Mouse (Mus musculus) kidney, embryonic 16.5 days (tissue): ENCODE data around the gene E2f4. TPM values are rescaled to one million over a fixed set of nuclear protein-coding genes. Genes with fewer than 3 reads are reported as not detected.

ENCODE experiments used
- ATAC-seq: fragments of 200-750 bp; cut with Nextera tagmentation; 2 replicates; pipeline ENCODE4 v1.8.0; 2017; ENCODE audit warnings: moderate TSS enrichment; ENCODE audit not compliant: low FRiP score, low TSS enrichment
- H3K27ac ChIP-seq: fragments of 300-500 bp; sonication (generic); 2 replicates; pipeline ENCODE4 v1.5.1; 2014; ENCODE audit warnings: low read length
- H3K27me3 ChIP-seq: fragments of 300-500 bp; sonication (generic); 2 replicates; pipeline ENCODE4 v1.6.1; 2014; ENCODE audit warnings: low read length, control low read depth, mixed read lengths; ENCODE audit not compliant: insufficient read depth
- H3K36me3 ChIP-seq: fragments of 300-500 bp; sonication (generic); 2 replicates; pipeline ENCODE4 v1.6.1; 2014; ENCODE audit warnings: low read length, control low read depth, mixed read lengths; ENCODE audit not compliant: insufficient read depth
- H3K4me1 ChIP-seq: fragments of 300-500 bp; sonication (generic); 2 replicates; pipeline ENCODE4 v1.6.1; 2014; ENCODE audit warnings: low read length, control low read depth, mixed read lengths; ENCODE audit not compliant: insufficient read depth
- H3K4me2 ChIP-seq: fragments of 300-500 bp; sonication (generic); replicated peaks from 2 replicates; pipeline ENCODE4 v1.6.1; 2014; ENCODE audit warnings: low read depth, low read length
- H3K4me3 ChIP-seq: fragments of 300-500 bp; sonication (generic); 2 replicates; pipeline ENCODE4 v1.5.1; 2014; ENCODE audit warnings: mild to moderate bottlenecking, low read length
- H3K9ac ChIP-seq: fragments of 300-500 bp; sonication (generic); replicated peaks from 2 replicates; pipeline ENCODE4 v1.6.1; 2014; ENCODE audit warnings: low read length
- H3K9me3 ChIP-seq: fragments of 300-500 bp; sonication (generic); 2 replicates; pipeline ENCODE4 v1.6.1; 2016; ENCODE audit warnings: low read length, control low read depth
- WGBS: fragments of 180-500 bp; shearing (Covaris S2); extraction: QIAGEN DNeasy Blood & Tissue Kit; methylation state at CpG from one replicate; pipeline ENCODE4 v1.1.7; 2014; 5-methylcytosine and 5-hydroxymethylcytosine counted together
- polyA plus RNA-seq: library from polyadenylated mRNA; unstranded; fragments of >200 nt; fragmentation: Nextera tagmentation; extraction: Ambion mirVana; gene quantifications from 2 replicates; pipeline ENCODE4 v1.2.1, GENCODE M21; 2015

The E2f4 gene
- polyA plus RNA-seq, 1 experiment from 2014 or later: 90.1 TPM

DNA sequence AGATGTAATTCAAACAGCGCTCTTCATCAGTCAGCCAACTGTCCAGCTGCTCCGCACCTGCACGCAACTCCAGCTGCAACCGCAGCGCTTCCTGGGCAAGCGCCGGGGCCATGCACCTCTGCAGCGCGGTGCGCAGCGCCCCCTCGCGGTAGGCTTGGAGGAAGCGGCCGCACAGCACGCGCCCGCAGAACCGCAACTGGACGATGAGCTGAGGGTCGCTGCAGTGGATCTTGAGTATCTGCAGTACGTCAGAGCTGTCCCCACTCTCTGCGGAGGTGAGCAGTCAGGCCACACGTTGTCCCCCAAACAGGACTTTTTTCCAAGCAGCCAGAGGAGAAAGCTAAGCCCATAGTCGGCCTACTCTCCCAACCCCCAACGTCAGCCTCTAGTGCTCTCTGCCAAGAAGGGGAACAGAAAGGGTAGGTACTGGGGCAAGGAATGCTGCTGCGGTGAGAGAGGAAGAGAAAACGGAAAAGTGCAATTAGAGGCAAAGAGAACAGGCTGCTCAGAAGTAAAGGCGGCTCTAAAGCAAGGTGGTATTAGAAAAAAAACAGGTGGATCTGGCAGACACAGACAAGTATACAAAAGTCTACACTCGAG, 37.6 kb upstream of the E2f4 start:
- Histone ChIP-seq H3K27me3 (peaks cover 65% of the 10 kb centered on the region), H3K4me2 (peak overlapping the region; percentile 73), H3K36me3 (no peaks in the 10 kb centered on the region), H3K9ac (peak overlapping the region; percentile 48), H3K9me3 (peaks cover 3% of the 10 kb centered on the region; the same call in 1 of the 2 replicates), H3K4me1 (peaks cover 26% of the 10 kb centered on the region), H3K27ac (no peak overlapping the region), H3K4me3 (peak overlapping the region; percentile 44)
- peak; percentile 32; the same call in 1 of the 2 replicates for ATAC-seq
- WGBS: 4% methylated on average over 30 of the region's 30 CpGs

DNA sequence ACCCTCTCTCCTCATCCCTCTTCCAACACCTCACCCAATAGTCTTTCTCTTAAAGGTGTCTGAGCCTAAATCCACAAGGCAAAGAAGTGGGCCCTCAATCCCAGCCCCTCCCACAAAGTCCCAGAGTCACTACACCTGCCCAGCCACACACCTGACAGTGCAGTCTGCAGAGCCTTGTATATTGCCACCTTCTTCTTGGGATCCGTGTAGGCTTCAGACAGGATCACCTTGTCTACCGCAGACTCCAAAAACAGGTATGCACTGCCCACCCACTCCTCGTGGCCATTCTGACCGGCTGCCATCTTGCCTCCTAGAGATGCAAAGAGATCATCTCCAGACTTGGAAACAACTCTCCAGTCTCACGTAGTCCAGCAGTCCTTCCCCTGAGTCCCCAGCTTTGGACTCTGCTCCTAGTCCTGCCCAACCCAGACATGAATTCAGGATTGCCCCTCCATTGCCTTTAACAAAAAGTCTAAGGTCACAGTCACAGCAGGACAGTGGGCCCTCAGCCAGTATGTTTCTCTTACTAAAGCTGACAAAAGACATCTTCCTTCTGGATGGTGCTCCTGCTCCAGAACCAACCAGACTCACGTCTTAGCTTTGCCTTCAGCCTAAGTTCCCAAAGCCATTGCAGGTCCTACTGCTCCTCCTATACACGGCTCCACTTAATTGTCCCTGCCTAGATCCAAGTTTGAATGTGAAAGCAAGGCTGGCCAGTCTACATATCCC, 36.9 kb upstream of the E2f4 start:
- peaks cover 30% of the 10 kb centered on the region for H3K4me1 ChIP-seq
- H3K9me3 ChIP-seq: peaks cover 3% of the 10 kb centered on the region; the same call in 1 of the 2 replicates
- H3K4me3 ChIP-seq: no peak overlapping the region
- H3K9ac ChIP-seq: no peak overlapping the region
- H3K36me3 ChIP-seq: no peaks in the 10 kb centered on the region
- H3K4me2 ChIP-seq: no peak overlapping the region; the same call in 1 of the 2 replicates
- WGBS: 65% methylated on average over 7 of the region's 7 CpGs
- ATAC-seq: no peak
- H3K27ac ChIP-seq: no peak overlapping the region
- H3K27me3 ChIP-seq: peaks cover 71% of the 10 kb centered on the region

DNA sequence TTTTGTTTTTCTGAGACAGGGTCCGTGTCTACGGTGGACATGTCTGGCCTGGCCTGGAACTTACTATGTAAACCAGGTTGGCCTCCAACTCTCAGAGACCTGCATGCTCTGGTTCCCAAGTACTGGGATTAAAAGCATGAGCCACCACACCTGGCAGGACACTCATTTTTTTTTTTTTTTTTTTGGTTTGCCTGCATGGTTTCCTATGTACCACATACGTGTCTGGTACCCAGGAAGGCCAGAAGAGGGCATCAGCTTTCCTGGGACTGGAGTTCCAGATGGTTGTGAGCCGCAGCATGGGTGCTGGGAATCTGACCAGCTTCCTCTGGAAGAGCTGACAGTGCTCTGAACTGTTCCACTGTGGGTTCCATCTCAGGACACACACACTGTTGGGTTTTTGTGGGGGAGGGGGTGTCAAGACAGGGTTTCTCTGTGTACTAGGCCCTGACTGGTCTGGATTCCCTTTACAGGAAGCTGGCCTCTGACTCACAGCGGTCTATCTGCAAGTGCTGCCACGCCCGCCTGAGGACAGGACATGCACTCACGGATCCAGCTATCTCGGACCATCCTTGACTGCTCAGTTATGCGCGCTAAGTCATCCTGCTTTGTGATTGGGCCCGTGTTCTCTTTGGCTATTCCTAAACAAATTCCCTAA, 36.0 kb upstream of the E2f4 start:
- 82% methylated on average over 12 of the region's 12 CpGs for WGBS
- Histone ChIP-seq H3K9ac (no peak overlapping the region), H3K27ac (no peak overlapping the region), H3K4me2 (no peak overlapping the region), H3K9me3 (peaks cover 3% of the 10 kb centered on the region; the same call in 1 of the 2 replicates), H3K27me3 (peaks cover 72% of the 10 kb centered on the region), H3K36me3 (no peaks in the 10 kb centered on the region), H3K4me3 (no peak overlapping the region), H3K4me1 (peaks cover 30% of the 10 kb centered on the region)
- no peak for ATAC-seq

DNA sequence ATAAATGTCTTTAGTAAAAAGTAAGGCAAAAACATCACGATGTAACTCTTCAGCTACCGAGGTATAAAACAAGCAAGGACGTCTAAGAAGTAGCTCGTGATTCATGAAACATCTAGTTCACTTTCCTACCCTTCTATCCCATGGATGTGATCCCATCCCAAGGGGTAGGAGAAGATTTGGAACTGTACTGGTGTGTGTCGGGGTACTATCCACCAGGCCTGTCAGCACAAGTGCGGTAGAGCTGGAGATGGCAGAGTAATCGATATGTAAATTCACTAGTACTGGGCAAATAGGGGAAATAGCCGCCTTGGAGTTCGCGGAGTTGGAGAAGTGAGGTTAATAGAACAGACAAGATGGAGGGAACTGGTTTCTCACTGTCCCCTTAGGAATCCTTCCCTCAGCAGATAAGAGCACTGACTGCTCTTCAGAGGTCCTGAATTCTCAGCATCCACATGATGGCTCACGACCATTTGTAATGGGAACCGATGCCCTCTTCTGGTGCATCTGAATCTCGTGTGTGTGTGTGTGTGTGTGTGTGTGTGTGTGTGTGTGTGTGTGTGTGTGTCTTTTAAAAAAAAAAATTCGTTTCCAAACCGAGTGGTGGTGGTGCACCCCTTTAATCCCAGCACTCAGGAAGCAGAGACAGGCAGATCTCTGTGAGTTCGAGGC, 34.1 kb upstream of the E2f4 start:
- no peak for ATAC-seq
- Histone ChIP-seq H3K27me3 (peaks cover 81% of the 10 kb centered on the region), H3K4me3 (peak overlapping the region; percentile 82; the same call in 1 of the 2 replicates), H3K27ac (no peak overlapping the region), H3K36me3 (no peaks in the 10 kb centered on the region), H3K9me3 (peaks cover 3% of the 10 kb centered on the region; the same call in 1 of the 2 replicates), H3K9ac (no peak overlapping the region), H3K4me1 (peaks cover 35% of the 10 kb centered on the region), H3K4me2 (peak overlapping the region; percentile 94)
- 40% methylated on average over 16 of the region's 16 CpGs for WGBS

DNA sequence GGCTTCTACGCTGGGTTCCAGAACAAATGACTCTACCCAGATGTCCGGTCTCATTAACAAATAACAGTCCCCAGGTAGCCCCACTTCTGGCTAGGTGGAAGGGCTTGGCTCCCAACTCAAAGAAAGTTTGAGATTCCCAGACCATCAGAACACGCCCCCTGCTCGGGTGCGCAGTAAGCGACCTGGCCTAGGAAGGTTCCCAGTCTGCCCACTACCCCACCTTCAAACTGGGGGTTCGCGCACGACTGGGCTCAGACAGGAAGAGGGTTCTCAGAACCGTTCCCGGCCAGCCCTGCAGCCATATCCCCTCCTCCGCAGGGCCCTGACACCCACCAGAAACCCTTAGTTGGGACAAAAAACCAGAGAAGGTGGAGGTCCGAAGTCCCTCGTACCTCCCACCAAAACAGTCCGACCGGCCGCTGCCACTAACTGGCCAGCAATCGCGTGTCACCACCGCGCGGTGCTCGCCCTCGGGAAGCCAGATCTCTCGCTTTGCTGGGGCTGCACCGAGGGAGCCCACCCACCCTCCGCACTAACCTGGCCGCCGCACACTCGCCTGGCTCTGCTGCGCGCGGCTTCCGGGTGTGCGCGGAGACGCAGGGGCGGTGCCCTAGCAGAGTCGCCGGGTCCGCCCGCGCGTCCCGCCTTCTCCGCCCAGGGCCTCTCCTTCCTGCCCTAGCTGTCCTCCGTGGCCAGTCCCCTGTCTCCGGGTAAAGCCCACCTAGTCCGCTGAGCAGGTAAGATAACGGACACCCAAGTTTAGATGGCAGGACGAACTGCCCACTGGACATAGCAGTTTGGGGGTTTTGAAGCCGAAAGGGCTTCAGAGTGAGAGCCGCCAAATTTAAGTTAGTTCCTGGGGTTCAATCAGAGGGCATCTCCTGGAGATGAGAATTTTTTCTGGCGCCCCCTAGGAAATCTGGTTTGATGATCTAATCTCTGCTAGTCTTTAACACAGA, 33.2 kb upstream of the E2f4 start, which contains the start of the genes Tradd and Fbxl8:
Tradd (minus strand) TSS at position 586 of the 959 bp plus-strand sequence.
Fbxl8 (plus strand) TSS at position 625 of the 959 bp plus-strand sequence.
- Histone ChIP-seq H3K4me3 (peak within 1 kb of the TSS; percentile 82), H3K4me1 (peaks cover 36% of the 10 kb centered on the region), H3K27ac (no peak within 1 kb of the TSS), H3K9ac (peak within 1 kb of the TSS; percentile 79), H3K4me2 (peak within 1 kb of the TSS; percentile 94), H3K36me3 (no peaks in the 10 kb centered on the region), H3K27me3 (peaks cover 81% of the 10 kb centered on the region), H3K9me3 (peaks cover 3% of the 10 kb centered on the region; the same call in 1 of the 2 replicates)
- peak; percentile 75 for ATAC-seq
- 1% methylated on average over 50 of the region's 54 CpGs for WGBS

DNA sequence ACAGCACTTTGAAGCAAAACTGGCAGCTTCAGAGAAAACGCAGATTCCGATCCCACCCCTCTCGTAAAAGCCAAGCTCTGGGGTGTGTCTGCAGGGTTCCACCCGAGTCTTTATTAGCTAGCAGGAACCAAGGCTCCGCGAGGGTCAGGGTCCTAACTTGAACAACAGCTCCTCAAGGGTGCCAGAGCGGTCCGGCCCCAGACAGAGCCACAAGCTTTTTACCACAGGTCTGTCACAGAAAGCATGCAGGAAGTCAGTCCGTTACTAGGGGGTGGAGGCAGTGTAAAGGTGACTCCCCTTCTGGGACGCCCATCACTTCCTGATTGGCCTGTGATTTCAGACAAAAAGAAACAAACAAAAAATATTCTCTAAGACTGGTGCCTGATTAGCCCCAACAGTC, 32.3 kb upstream of the E2f4 start:
- peak overlapping the region; percentile 82 for H3K4me3 ChIP-seq
- H3K9me3 ChIP-seq: peaks cover 3% of the 10 kb centered on the region; the same call in 1 of the 2 replicates
- ATAC-seq: no peak
- WGBS: 6% methylated on average over 10 of the region's 10 CpGs
- no peak overlapping the region for H3K27ac ChIP-seq
- peaks cover 83% of the 10 kb centered on the region for H3K27me3 ChIP-seq
- H3K36me3 ChIP-seq: no peaks in the 10 kb centered on the region
- peaks cover 37% of the 10 kb centered on the region for H3K4me1 ChIP-seq
- H3K4me2 ChIP-seq: peak overlapping the region; percentile 94
- H3K9ac ChIP-seq: peak overlapping the region; percentile 79

DNA sequence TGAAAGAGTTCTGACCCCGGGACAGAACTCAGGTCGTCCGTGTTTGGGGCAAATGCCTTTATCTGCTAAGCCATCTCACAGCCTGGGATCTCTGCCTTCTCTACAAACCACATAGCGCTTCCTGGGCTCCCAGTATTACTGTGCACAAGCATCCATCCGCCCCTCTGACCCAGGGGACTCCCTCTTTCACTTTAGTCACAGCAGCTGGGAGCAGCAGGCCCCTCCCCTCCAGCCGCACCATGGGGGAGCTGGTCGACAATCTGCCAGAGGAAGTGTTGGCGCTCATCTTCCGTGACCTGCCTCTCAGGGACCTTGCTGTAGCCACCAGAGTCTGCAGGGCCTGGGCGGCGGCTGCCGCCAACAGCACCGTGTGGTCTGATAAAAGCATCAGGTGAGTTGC, 30.7 kb upstream of the E2f4 start:
- Histone ChIP-seq H3K36me3 (no peaks in the 10 kb centered on the region), H3K4me2 (no peak overlapping the region), H3K27me3 (peaks cover 83% of the 10 kb centered on the region), H3K4me1 (peaks cover 46% of the 10 kb centered on the region), H3K9ac (no peak overlapping the region), H3K27ac (no peak overlapping the region), H3K4me3 (no peak overlapping the region), H3K9me3 (no peaks in the 10 kb centered on the region)
- 27% methylated on average over 13 of the region's 13 CpGs for WGBS
- no peak for ATAC-seq

DNA sequence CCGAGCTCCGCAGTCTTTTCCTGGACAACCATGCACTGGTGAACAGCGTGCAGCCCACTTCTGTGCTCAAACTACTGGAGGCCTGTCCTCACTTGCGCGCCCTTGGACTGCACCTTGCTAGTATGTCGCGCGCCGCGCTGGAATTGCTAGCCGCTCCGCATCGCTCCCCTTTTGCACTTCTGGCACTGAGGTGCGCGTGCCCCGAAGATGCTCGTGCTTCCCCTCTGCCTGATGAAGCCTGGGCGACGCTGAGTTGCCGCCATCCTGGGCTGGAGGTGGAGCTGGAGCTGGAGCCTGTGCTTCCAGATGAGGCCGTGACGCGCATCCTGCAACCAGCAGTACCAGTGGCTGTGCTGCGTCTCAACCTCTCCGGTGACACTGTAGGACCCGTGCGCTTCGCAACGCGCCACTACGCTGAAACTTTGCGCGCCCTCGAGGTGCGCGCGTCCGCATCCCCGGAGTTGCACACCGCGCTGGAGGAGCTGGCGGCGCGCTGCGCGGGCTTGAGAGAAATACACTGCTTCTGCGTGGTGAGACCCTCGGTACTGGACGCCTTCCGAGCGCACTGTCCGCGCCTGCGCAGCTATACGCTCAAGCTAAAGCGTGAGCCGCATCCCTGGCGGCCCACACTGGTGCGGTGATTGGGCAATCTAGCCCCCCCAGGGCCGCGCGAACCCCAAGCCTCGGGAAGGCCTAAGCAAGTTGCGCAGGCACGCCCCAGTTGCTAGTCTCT, 29.0 kb upstream of the E2f4 start:
- Histone ChIP-seq H3K9ac (peak overlapping the region; percentile 60), H3K4me1 (peaks cover 46% of the 10 kb centered on the region), H3K9me3 (no peaks in the 10 kb centered on the region), H3K27me3 (peaks cover 87% of the 10 kb centered on the region), H3K36me3 (no peaks in the 10 kb centered on the region), H3K4me2 (peak overlapping the region; percentile 84), H3K4me3 (peak overlapping the region; percentile 47), H3K27ac (no peak overlapping the region)
- under 1% methylated on average over 65 of the region's 65 CpGs for WGBS
- ATAC-seq: peak; percentile 21; the same call in 1 of the 2 replicates
